Mouse (Mus musculus) adipocyte (in vitro differentiated cells): Measurements from ENCODE around the gene Fibp.

Experiments
- DNase-seq: peaks from one replicate; pipeline ENCODE4 v3.0.0-alpha.2; 2016; ENCODE audit warnings: low spot score

Fibp gene

DNA sequence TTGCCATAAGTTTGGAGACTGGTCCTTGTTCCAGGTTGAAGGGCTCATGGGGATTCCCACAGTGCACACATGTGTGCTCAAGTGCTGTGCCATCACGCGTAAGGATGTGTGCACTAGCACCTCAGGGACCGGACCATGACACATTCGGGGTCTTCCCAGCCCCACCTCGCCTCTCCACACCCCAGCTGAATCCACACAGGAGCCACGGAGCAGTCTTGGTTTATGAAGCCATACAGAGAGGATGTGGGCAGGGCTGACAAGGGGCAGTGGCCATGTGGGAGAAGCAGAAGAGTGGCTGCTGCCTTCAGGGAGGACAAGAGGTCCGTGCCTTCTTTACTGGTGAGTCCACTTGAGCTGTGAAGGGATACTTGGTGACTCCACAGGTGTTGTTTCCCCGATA lies 4.6 kb downstream of the Fibp start:
- no peak for DNase-seq

- DNase-seq = no peak
Observed at GRCm38 (mm10) chr19:5466916-5467500, 6.6 kb downstream of the Fibp start.

- DNase-seq = no peak
Observed at GRCm38 (mm10) chr19:5468374-5468773, 8.0 kb downstream of the Fibp start, which contains the start of gene Ctsw. Gene Ctsw, minus strand, starts transcription at chr19:5468507.

DNA sequence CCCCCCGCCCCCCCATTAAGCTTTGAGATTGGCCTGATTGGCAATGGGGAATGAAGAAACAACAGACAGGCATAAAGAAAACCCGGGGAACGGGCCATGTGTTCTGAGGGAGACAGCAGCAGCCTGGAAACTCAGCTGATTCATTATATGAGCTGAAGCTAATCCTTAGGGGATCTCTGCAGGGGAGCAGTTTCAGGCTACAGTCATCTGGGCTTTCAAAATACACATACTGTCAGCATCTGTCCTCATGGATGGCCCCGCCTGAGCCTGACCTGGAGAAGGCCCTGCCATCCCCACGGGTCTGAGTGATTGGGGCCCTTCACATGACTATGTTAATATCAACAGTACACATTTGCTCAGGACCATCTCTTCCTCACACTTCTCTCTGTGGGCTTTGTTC lies 11.4 kb downstream of the Fibp start:
- DNase-seq = peak; percentile 45

DNA sequence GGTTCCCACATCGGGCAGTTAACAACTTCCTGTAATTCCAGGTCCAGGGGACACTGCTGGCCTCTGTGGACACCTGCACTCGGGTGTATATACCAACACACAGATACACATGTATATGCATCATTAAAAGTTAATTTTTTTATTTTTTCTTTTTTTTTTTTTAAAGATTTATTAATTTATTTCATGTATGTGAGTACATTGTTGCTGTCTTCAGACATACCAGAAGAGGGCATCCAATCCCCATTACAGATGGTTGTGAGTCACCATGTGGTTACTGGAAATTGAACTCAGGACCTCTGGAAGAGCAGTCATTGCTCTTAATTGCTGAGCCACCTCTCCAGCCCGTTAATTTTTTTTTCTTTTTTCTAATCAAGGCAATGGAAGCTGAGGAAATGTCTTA lies 12.4 kb downstream of the Fibp start:
- peak; percentile 43 for DNase-seq

- peak; percentile 95 for DNase-seq
Observed at GRCm38 (mm10) chr19:5473720-5474119, 13.3 kb downstream of the Fibp start, which contains the start of gene Efemp2. Gene Efemp2, plus strand, starts transcription at chr19:5473954.

DNA sequence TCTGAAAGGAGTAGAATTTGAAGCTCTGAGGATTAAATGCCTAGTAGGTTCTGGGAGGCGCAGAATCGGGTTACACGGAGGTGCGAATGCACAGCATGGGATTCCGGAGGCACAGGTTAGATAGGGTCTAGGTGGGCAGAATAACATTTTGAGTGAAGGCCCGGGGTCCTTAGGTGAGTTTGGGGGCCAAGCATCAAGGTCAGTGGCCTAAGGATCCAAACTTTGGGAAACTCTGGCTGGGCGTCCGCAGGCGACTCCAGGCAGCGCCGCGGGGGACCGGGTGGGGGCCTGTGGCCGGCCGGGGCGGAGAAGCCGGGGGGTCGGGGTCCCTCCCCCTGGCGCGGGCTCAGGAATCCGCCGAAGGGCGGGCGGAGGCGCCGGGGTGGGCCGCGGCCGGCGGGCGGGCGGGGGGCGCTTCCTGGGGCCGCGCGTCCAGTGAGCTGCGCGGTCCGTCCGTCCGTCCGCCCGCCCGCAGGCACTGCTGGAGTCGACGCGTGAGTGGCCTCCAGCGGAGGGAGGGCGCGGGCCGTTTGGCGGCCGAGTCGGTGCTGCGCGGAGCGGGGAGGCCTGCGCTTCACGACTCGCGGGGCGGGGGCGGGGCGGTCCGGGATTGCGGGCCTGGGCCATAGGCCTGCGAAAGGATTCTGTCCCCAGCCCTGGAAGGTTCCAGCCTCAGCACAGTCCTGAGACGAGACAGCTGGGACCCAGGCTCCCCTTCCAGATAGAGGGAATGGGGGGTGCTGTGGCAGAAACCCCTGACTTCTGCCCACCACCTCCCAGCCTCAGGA lies 14.1 kb downstream of the Fibp start:
- DNase-seq = peak; percentile 59

- peak; percentile 60 for DNase-seq
Observed at GRCm38 (mm10) chr19:5475069-5475714, 14.8 kb downstream of the Fibp start.

DNA sequence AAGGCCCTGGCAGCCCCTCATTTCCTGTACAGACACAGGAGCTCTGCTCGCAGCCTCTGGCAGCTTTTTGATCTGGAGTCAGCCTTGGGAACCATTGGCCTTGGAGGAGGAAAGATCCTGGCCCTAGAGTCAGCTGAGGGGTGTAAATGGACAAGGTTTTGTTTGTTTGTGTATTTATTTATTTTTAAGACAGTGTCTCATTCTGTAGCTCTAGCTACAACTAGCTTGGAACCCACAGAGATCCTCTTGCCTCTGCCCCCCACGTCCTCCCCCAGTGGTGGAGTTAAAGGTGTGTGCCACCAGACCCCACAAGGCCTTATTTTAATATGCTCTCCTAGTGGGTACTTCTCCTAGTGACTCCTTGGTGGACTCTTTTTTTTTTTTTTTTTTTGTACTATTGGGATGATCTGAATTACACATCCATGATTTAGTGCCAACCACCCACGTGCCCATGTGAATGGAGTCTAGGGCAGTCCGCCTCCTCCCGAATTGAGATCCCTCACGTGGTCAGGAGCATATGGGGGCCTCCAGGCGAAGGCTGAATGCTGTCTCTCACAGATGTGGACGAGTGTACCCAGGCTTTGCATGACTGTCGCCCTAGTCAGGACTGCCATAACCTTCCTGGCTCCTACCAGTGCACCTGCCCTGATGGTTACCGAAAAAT lies 16.7 kb downstream of the Fibp start:
- no peak for DNase-seq

GRCm38 (mm10) chr19:5477668-5478300 lies 17.4 kb downstream of the Fibp start:
- no peak for DNase-seq

DNA sequence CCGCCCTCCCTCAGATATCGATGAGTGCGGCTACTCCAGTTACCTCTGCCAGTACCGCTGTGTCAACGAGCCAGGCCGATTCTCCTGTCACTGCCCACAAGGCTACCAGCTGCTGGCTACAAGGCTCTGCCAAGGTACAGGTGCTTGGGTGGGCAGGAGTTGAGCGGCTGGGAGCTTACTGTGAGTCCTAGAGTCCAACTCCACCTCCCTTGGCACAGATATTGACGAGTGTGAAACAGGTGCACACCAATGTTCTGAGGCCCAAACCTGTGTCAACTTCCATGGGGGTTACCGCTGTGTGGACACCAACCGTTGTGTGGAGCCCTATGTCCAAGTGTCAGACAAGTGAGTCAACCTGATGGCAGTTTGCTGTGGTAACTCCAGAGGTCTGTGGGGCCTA lies 19.6 kb downstream of the Fibp start:
- no peak for DNase-seq

DNA sequence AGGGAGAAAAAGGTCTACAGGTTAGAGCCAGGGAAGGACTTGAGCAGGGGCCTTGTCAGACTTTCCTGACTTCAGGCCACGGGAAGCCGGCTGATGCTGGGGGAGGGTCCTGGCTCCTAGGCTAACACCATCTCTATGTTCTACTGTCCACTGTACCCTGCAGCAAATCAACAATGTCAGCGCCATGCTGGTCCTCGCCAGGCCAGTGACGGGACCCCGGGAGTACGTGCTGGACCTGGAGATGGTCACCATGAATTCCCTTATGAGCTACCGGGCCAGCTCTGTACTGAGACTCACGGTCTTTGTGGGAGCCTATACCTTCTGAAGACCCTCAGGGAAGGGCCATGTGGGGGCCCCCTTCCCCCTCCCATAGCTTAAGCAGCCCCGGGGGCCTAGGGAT lies 21.0 kb downstream of the Fibp start:
- no peak for DNase-seq

- no peak for DNase-seq
Observed at GRCm38 (mm10) chr19:5483386-5484359, 23.3 kb downstream of the Fibp start.

GRCm38 (mm10) chr19:5484496-5484895 lies 24.1 kb downstream of the Fibp start:
- no peak for DNase-seq

- no peak for DNase-seq
Observed at GRCm38 (mm10) chr19:5485371-5485770, 25.0 kb downstream of the Fibp start.

DNA sequence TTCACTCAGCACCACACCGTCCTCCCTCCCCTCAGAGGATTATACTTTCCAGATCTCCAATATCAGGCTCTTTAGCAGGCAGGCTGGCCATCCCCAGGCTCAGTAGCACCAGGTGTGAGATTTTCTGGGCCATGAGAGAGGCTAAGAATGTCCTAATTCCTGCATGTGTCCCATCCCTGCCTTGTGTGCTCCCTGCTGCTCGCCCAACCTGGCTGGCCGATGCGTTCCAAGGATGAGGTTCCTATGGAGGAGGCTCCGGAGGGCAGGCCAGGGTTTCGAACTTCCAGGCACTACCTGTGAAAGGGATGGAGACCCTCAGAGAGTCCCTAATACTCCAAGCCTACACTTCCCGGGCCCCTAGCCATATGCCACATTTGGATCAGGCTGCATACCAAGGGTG lies 25.4 kb downstream of the Fibp start:
- no peak for DNase-seq

GRCm38 (mm10) chr19:5486286-5486685 lies 25.9 kb downstream of the Fibp start:
- no peak for DNase-seq

DNA sequence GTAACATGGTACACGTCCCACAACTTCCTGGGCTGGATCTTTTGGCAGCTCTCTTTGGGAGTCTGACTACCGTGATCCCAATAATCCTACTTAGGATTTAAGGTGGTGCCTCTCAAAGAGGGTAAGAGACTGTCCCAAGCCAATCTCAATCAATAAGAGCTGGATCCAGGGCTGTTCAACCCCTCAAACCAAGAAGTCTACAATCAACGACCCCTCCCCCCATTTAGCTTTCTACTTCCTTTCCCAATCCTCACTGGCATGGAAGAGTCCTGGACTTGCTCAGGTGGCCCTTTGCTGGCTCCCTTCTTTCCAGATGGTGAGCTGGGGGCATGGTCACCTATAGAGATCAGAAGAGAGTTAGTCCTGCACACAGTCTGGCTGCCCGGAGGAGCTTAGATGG lies 26.4 kb downstream of the Fibp start:
- no peak for DNase-seq

DNA sequence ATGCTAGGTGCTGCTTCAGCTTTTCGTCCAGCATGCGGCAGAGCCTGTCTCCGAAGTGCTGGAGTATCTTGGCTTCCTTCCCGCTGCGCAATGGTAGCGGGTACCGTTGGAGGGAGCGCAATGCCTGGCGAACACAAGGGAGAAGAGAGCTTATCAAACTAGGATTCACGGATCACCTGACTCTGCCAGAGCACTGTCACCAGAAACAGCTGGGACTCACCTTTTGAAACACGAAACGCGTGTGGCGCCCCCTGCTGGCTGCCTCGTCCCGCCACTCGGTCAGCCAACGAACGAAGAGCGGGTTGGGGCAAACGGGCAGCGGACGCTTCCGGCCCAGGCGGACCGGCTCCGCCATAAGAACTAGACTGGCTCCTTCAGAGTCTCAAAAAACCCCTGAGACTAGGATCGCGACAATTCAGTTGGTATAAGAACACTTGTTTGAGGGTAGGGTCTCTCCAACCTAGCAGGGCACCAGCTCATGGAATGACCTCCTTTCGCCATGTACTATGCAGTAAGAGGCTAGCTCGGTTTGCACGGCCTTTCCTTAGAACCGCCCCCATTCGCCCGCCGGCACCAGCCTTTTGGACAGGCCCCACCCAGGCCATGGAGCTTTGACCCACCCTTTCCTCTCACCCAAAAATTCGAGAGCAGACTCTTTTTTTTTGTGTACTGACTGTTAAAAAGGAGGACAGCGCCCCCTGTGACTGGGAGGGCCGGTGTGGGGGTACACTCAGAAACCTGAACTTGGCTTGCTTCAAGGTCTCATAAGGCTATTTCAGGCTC lies 27.5 kb downstream of the Fibp start, which contains the start of gene Mus81:
Gene Mus81 (minus strand): TSS at position 635 of the 783 bp plus-strand sequence.
- DNase-seq = peak; percentile 99
